Mouse (Mus musculus) kidney, embryonic 16.5 days (tissue): ENCODE measurements at regions not wholly inside any gene's neighbourhood (a gene's known extent, or its start where the extent isn't known, plus 50 kb on each side); places are given as distances from the start of the nearest gene placed in this dataset.

Experiments
- ATAC-seq: fragments of 200-750 bp; cut with Nextera tagmentation; 2 replicates; pipeline ENCODE4 v1.8.0; 2017; ENCODE audit warnings: moderate TSS enrichment; ENCODE audit not compliant: low FRiP score, low TSS enrichment
- H3K27ac ChIP-seq: fragments of 300-500 bp; sonication (generic); 2 replicates; pipeline ENCODE4 v1.5.1; 2014; ENCODE audit warnings: low read length
- H3K27me3 ChIP-seq: fragments of 300-500 bp; sonication (generic); 2 replicates; pipeline ENCODE4 v1.6.1; 2014; ENCODE audit warnings: low read length, control low read depth, mixed read lengths; ENCODE audit not compliant: insufficient read depth
- H3K36me3 ChIP-seq: fragments of 300-500 bp; sonication (generic); 2 replicates; pipeline ENCODE4 v1.6.1; 2014; ENCODE audit warnings: low read length, control low read depth, mixed read lengths; ENCODE audit not compliant: insufficient read depth
- H3K4me1 ChIP-seq: fragments of 300-500 bp; sonication (generic); 2 replicates; pipeline ENCODE4 v1.6.1; 2014; ENCODE audit warnings: low read length, control low read depth, mixed read lengths; ENCODE audit not compliant: insufficient read depth
- H3K4me2 ChIP-seq: fragments of 300-500 bp; sonication (generic); replicated peaks from 2 replicates; pipeline ENCODE4 v1.6.1; 2014; ENCODE audit warnings: low read depth, low read length
- H3K4me3 ChIP-seq: fragments of 300-500 bp; sonication (generic); 2 replicates; pipeline ENCODE4 v1.5.1; 2014; ENCODE audit warnings: mild to moderate bottlenecking, low read length
- H3K9ac ChIP-seq: fragments of 300-500 bp; sonication (generic); replicated peaks from 2 replicates; pipeline ENCODE4 v1.6.1; 2014; ENCODE audit warnings: low read length
- H3K9me3 ChIP-seq: fragments of 300-500 bp; sonication (generic); 2 replicates; pipeline ENCODE4 v1.6.1; 2016; ENCODE audit warnings: low read length, control low read depth
- WGBS: fragments of 180-500 bp; shearing (Covaris S2); extraction: QIAGEN DNeasy Blood & Tissue Kit; methylation state at CpG from one replicate; pipeline ENCODE4 v1.1.7; 2014; 5-methylcytosine and 5-hydroxymethylcytosine counted together

GRCm38 (mm10) chr3:54588198-54588597 is 104.4 kb upstream of the Supt20 start:
- Histone ChIP-seq H3K4me3 (no peak overlapping the region), H3K9ac (no peak overlapping the region), H3K4me1 (peaks cover 8% of the 10 kb centered on the region), H3K27ac (no peak overlapping the region), H3K27me3 (no peaks in the 10 kb centered on the region), H3K4me2 (no peak overlapping the region), H3K36me3 (no peaks in the 10 kb centered on the region), H3K9me3 (peaks cover 5% of the 10 kb centered on the region; the same call in 1 of the 2 replicates)
- WGBS, result 60% methylated on average over 5 of the region's 5 CpGs
- ATAC-seq, result peak; percentile 49; the same call in 1 of the 2 replicates

GRCm38 (mm10) chr3:54589976-54590375 is 102.6 kb upstream of the Supt20 start:
- 72% methylated on average over 9 of the region's 9 CpGs for WGBS
- no peak for ATAC-seq
- Histone ChIP-seq H3K27ac (no peak overlapping the region), H3K27me3 (no peaks in the 10 kb centered on the region), H3K9ac (no peak overlapping the region), H3K36me3 (no peaks in the 10 kb centered on the region), H3K4me1 (peaks cover 9% of the 10 kb centered on the region), H3K9me3 (peaks cover 7% of the 10 kb centered on the region; the same call in 1 of the 2 replicates), H3K4me3 (no peak overlapping the region), H3K4me2 (no peak overlapping the region)

GRCm38 (mm10) chr3:54591160-54591559 is 101.4 kb upstream of the Supt20 start:
- Histone ChIP-seq H3K4me3 (no peak overlapping the region), H3K4me2 (no peak overlapping the region), H3K9ac (no peak overlapping the region), H3K9me3 (peaks cover 7% of the 10 kb centered on the region; the same call in 1 of the 2 replicates), H3K27me3 (no peaks in the 10 kb centered on the region), H3K36me3 (no peaks in the 10 kb centered on the region), H3K27ac (no peak overlapping the region), H3K4me1 (peaks cover 9% of the 10 kb centered on the region)
- ATAC-seq, result no peak
- WGBS, result 72% methylated on average over 3 of the region's 3 CpGs

- WGBS, result 48% methylated on average over 2 of the region's 2 CpGs
Observed at GRCm38 (mm10) chr3:54592064-54592463, 100.5 kb upstream of the Supt20 start.

GRCm38 (mm10) chr3:54592655-54593428 is 99.8 kb upstream of the Supt20 start:
- Histone ChIP-seq H3K9ac (no peak overlapping the region), H3K27me3 (no peaks in the 10 kb centered on the region), H3K4me2 (no peak overlapping the region; the same call in 1 of the 2 replicates), H3K36me3 (no peaks in the 10 kb centered on the region), H3K27ac (peak overlapping the region; percentile 18; the same call in 1 of the 2 replicates), H3K4me3 (no peak overlapping the region), H3K9me3 (peaks cover 7% of the 10 kb centered on the region; the same call in 1 of the 2 replicates), H3K4me1 (peaks cover 11% of the 10 kb centered on the region)
- 44% methylated on average over 14 of the region's 14 CpGs for WGBS
- 0 out of 2 replicates have a peak, but pooled peaks have one; percentile 42 for ATAC-seq

More at GRCm38 (mm10) chr3:54592064-54592463, 100.5 kb upstream of the Supt20 start:
- H3K4me1 ChIP-seq, result peaks cover 9% of the 10 kb centered on the region
- no peak overlapping the region for H3K9ac ChIP-seq
- no peaks in the 10 kb centered on the region for H3K27me3 ChIP-seq
- 0 out of 2 replicates have a peak overlapping the region, but pooled peaks have one; percentile 5 for H3K27ac ChIP-seq
- no peak overlapping the region for H3K4me2 ChIP-seq
- no peak for ATAC-seq
- no peaks in the 10 kb centered on the region for H3K36me3 ChIP-seq
- H3K4me3 ChIP-seq, result no peak overlapping the region
- H3K9me3 ChIP-seq, result peaks cover 7% of the 10 kb centered on the region; the same call in 1 of the 2 replicates

- Histone ChIP-seq H3K9me3 (peaks cover 7% of the 10 kb centered on the region; the same call in 1 of the 2 replicates), H3K9ac (no peak overlapping the region), H3K27ac (no peak overlapping the region), H3K36me3 (no peaks in the 10 kb centered on the region), H3K4me1 (peaks cover 11% of the 10 kb centered on the region), H3K4me2 (no peak overlapping the region), H3K27me3 (no peaks in the 10 kb centered on the region), H3K4me3 (no peak overlapping the region)
- WGBS, result 90% methylated on average over 3 of the region's 3 CpGs
- no peak for ATAC-seq
Observed at GRCm38 (mm10) chr3:54595193-54595592, 97.4 kb upstream of the Supt20 start.

GRCm38 (mm10) chr3:54597326-54598274 is 95.0 kb upstream of the Supt20 start:
- no peaks in the 10 kb centered on the region for H3K27me3 ChIP-seq
- H3K4me1 ChIP-seq, result peaks cover 10% of the 10 kb centered on the region
- peak overlapping the region; percentile 57 for H3K27ac ChIP-seq
- H3K4me2 ChIP-seq, result no peak overlapping the region
- 63% methylated on average over 11 of the region's 11 CpGs for WGBS
- H3K4me3 ChIP-seq, result no peak overlapping the region
- H3K36me3 ChIP-seq, result no peaks in the 10 kb centered on the region
- no peak overlapping the region for H3K9ac ChIP-seq
- H3K9me3 ChIP-seq, result 0 out of 2 replicates have a peak, but pooled peaks cover 7% of the 10 kb centered on the region
- peak; percentile 65; the same call in 1 of the 2 replicates for ATAC-seq

GRCm38 (mm10) chr3:54598296-54598695 is 94.3 kb upstream of the Supt20 start:
- H3K9ac ChIP-seq, result no peak overlapping the region
- H3K4me1 ChIP-seq, result peaks cover 3% of the 10 kb centered on the region; the same call in 1 of the 2 replicates
- no peak for ATAC-seq
- H3K27ac ChIP-seq, result peak overlapping the region; percentile 57
- no peaks in the 10 kb centered on the region for H3K36me3 ChIP-seq
- H3K9me3 ChIP-seq, result 0 out of 2 replicates have a peak, but pooled peaks cover 7% of the 10 kb centered on the region
- H3K4me2 ChIP-seq, result no peak overlapping the region
- 76% methylated on average over 5 of the region's 5 CpGs for WGBS
- no peaks in the 10 kb centered on the region for H3K27me3 ChIP-seq
- no peak overlapping the region for H3K4me3 ChIP-seq

- no peak overlapping the region for H3K9ac ChIP-seq
- H3K27me3 ChIP-seq, result no peaks in the 10 kb centered on the region
- H3K4me3 ChIP-seq, result no peak overlapping the region
- 0 out of 2 replicates have a peak, but pooled peaks cover 5% of the 10 kb centered on the region for H3K9me3 ChIP-seq
- ATAC-seq, result no peak
- H3K27ac ChIP-seq, result no peak overlapping the region
- WGBS, result 65% methylated on average over 4 of the region's 4 CpGs
- H3K4me2 ChIP-seq, result no peak overlapping the region
- no peaks in the 10 kb centered on the region for H3K4me1 ChIP-seq
- no peaks in the 10 kb centered on the region for H3K36me3 ChIP-seq
Observed at GRCm38 (mm10) chr3:54604705-54605379, 87.8 kb upstream of the Supt20 start.
